Mouse (Mus musculus) testis, postnatal 10 days (tissue): ENCODE results near the gene Alad.

ENCODE experiments used
- DNase-seq: peaks from one replicate; pipeline ENCODE4 v3.0.0; 2021; ENCODE audit warnings: low spot score

The Alad gene

GRCm38 (mm10) chr4:62519849-62520233, at the start of gene Alad:
Gene Alad, minus strand, starts transcription at chr4:62519918.
- peak; percentile 94 for DNase-seq

GRCm38 (mm10) chr4:62568359-62568758, 48.6 kb upstream of the Alad start:
- no peak for DNase-seq

GRCm38 (mm10) chr4:62567696-62568095, 48.0 kb upstream of the Alad start:
- no peak for DNase-seq

GRCm38 (mm10) chr4:62566530-62566929, 46.8 kb upstream of the Alad start:
- no peak for DNase-seq

- DNase-seq = no peak
Measured at GRCm38 (mm10) chr4:62562006-62562405, 42.3 kb upstream of the Alad start.

- no peak for DNase-seq
Measured at GRCm38 (mm10) chr4:62561630-62562001, 41.9 kb upstream of the Alad start.

- DNase-seq = peak; percentile 79
Measured at GRCm38 (mm10) chr4:62560963-62561629, 41.4 kb upstream of the Alad start.

- no peak for DNase-seq
Measured at GRCm38 (mm10) chr4:62559797-62560329, 40.1 kb upstream of the Alad start, which contains the start of gene Rgs3. Gene Rgs3, plus strand, starts transcription at chr4:62559847.

- no peak for DNase-seq
Measured at GRCm38 (mm10) chr4:62557436-62557835, 37.7 kb upstream of the Alad start.

GRCm38 (mm10) chr4:62551966-62552365, 32.2 kb upstream of the Alad start:
- DNase-seq = no peak

GRCm38 (mm10) chr4:62544801-62545200, 25.1 kb upstream of the Alad start:
- DNase-seq = no peak

GRCm38 (mm10) chr4:62543782-62544181, 24.1 kb upstream of the Alad start:
- DNase-seq = no peak

GRCm38 (mm10) chr4:62541802-62542201, 22.1 kb upstream of the Alad start:
- DNase-seq = no peak

GRCm38 (mm10) chr4:62533729-62534128, 14.0 kb upstream of the Alad start:
- no peak for DNase-seq

- no peak for DNase-seq
Measured at GRCm38 (mm10) chr4:62527655-62528054, 7.9 kb upstream of the Alad start.

- no peak for DNase-seq
Measured at GRCm38 (mm10) chr4:62526256-62526655, 6.5 kb upstream of the Alad start.

- no peak for DNase-seq
Measured at GRCm38 (mm10) chr4:62525489-62525811, 5.7 kb upstream of the Alad start.

- peak; percentile 98 for DNase-seq
Measured at GRCm38 (mm10) chr4:62524651-62525488, 5.2 kb upstream of the Alad start, which contains the start of the genes Pole3 and 4933430I17Rik. Gene Pole3, minus strand, starts transcription at chr4:62525068. Gene 4933430I17Rik, plus strand, starts transcription at chr4:62525369.

GRCm38 (mm10) chr4:62520892-62521400, 1.2 kb upstream of the Alad start:
- DNase-seq = no peak

- no peak for DNase-seq
Measured at GRCm38 (mm10) chr4:62519122-62519848, 433 bp downstream of the Alad start.

GRCm38 (mm10) chr4:62518416-62519121, 1.1 kb downstream of the Alad start:
- DNase-seq = no peak
